Mouse (Mus musculus) cortical plate, adult 2 months (tissue): ENCODE measurements around the gene Ppp1r3g.

Source experiments
- CTCF ChIP-seq: fragments of 200-500 bp; IDR thresholded peaks from 2 replicates; pipeline ENCODE4 v1.5.1; 2011; ENCODE audit warnings: mild to moderate bottlenecking, control low read depth, low read length; ENCODE audit not compliant: insufficient read depth; ENCODE audit errors: extremely low read depth
- POLR2A ChIP-seq: fragments of 200-500 bp; IDR thresholded peaks from 2 replicates; pipeline ENCODE4 v1.6.1; 2011; ENCODE audit warnings: mild to moderate bottlenecking, low read length, control low read depth; ENCODE audit not compliant: insufficient read depth; ENCODE audit errors: extremely low read depth

DNA sequence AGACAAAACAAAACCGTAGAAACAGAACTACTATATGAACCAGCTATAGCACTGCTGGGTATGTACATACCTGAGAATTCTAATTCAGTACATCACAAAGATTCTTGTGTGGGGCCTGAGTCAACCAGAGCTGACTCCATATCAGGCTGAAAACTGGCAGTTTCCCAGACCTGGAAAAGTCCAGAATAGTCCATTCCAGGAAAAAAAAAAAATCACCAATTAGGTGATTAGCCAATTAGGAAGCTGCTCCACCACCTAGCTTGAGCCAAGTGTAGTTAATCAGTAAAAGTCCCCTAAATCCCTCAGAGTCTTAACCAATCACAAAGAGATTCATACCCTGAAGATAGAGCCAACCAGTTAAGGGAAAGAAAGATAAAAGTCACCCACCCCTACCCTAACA is 47.2 kb upstream of the Ppp1r3g start:
- TF ChIP-seq CTCF (no peak), POLR2A (no peak)
